Mouse (Mus musculus) limb, embryonic 14.5 days (tissue): ENCODE data around the gene Egfem1. TPM values are rescaled to one million over a fixed set of nuclear protein-coding genes. Genes with fewer than 3 reads are reported as not detected.

Experiments used
- ATAC-seq: fragments of 200-750 bp; cut with Nextera tagmentation; 2 replicates; pipeline ENCODE4 v1.8.0; 2017; ENCODE audit warnings: low read depth, moderate number of reproducible peaks, moderate TSS enrichment; ENCODE audit not compliant: low FRiP score
- DNase-seq: peaks from one replicate; pipeline ENCODE4 v3.0.0-alpha.2; 2015; ENCODE audit warnings: low spot score
- H3K27ac ChIP-seq: fragments of 300-500 bp; sonication (generic); replicated peaks from 2 replicates; pipeline ENCODE4 v1.5.1; 2014; ENCODE audit warnings: low read depth, mild to moderate bottlenecking, low read length, moderate library complexity, mixed read lengths
- H3K27me3 ChIP-seq: fragments of 300-500 bp; sonication (generic); 2 replicates; pipeline ENCODE4 v1.6.1; 2014; ENCODE audit warnings: low read length, mixed read lengths; ENCODE audit not compliant: control insufficient read depth, insufficient read depth
- H3K36me3 ChIP-seq: fragments of 300-500 bp; sonication (generic); 2 replicates; pipeline ENCODE4 v1.6.1; 2014; ENCODE audit warnings: mild to moderate bottlenecking, low read length, moderate library complexity, mixed read lengths; ENCODE audit not compliant: control insufficient read depth, insufficient read depth
- H3K4me1 ChIP-seq: fragments of 300-500 bp; sonication (generic); 2 replicates; pipeline ENCODE4 v1.6.1; 2014; ENCODE audit warnings: antibody characterized with exemption, low read length, mixed read lengths; ENCODE audit not compliant: control insufficient read depth, insufficient read depth
- H3K4me2 ChIP-seq: fragments of 300-500 bp; sonication (generic); replicated peaks from 2 replicates; pipeline ENCODE4 v1.6.1; 2014; ENCODE audit warnings: low read depth, mild to moderate bottlenecking, low read length, moderate library complexity; ENCODE audit not compliant: severe bottlenecking
- H3K4me3 ChIP-seq: fragments of 300-500 bp; sonication (generic); replicated peaks from 2 replicates; pipeline ENCODE4 v1.5.1; 2014; ENCODE audit warnings: low read length
- H3K9ac ChIP-seq: fragments of 300-500 bp; sonication (generic); 2 replicates; pipeline ENCODE4 v1.6.1; 2014; ENCODE audit warnings: mild to moderate bottlenecking, low read depth, low read length, moderate library complexity; ENCODE audit not compliant: severe bottlenecking
- H3K9me3 ChIP-seq: fragments of 300-500 bp; sonication (generic); 2 replicates; pipeline ENCODE4 v1.6.1; 2016; ENCODE audit warnings: low read length; ENCODE audit not compliant: control insufficient read depth
- POLR2A ChIP-seq: fragments of 200-500 bp; IDR thresholded peaks from 2 replicates; pipeline ENCODE4 v1.8.0; 2012; ENCODE audit warnings: inconsistent platforms, mild to moderate bottlenecking, moderate library complexity, borderline replicate concordance; ENCODE audit not compliant: insufficient read depth, insufficient read length; ENCODE audit errors: extremely low read depth
- WGBS: fragments of 180-500 bp; shearing (Covaris S2); extraction: QIAGEN DNeasy Blood & Tissue Kit; methylation state at CpG from one replicate; pipeline ENCODE4 v1.1.7; 2014; 5-methylcytosine and 5-hydroxymethylcytosine counted together
- microRNA counts: library from miRNA; unstranded; fragments of <30 nt; microRNA quantifications from one replicate; lab custom pipeline; 2016
- microRNA-seq: library from miRNA; unstranded; fragments of <30 nt; microRNA quantifications from one replicate; pipeline ENCODE4, GENCODE M21; 2016
- polyA plus RNA-seq, 2 experiments: library from polyadenylated mRNA; depleted of rRNA in 1 of 2; stranded (reverse) in 1 of 2; unstranded in 1 of 2; fragments of >200 nt; fragmentation: Nextera tagmentation in 1 of 2; extraction: Ambion mirVana in 1 of 2; gene quantifications; 2 replicates each; pipeline versions ENCODE4 v1.2.1 to v1.2.3; 2012 to 2014

The Egfem1 gene
- polyA plus RNA-seq, 2 experiments = 4.5 to 8.5 TPM

- Histone ChIP-seq H3K36me3 (no peaks in the 10 kb centered on the region), H3K27ac (no peak overlapping the region), H3K4me3 (no peak overlapping the region), H3K27me3 (no peaks in the 10 kb centered on the region), H3K4me1 (peaks cover 1% of the 10 kb centered on the region; the same call in 1 of the 2 replicates), H3K4me2 (no peak overlapping the region), H3K9me3 (no peaks in the 10 kb centered on the region), H3K9ac (no peak overlapping the region)
- 29% methylated on average over 5 of the region's 5 CpGs for WGBS
- DNase-seq (peak; percentile 81), ATAC-seq (no peak)
- no peak for TF ChIP-seq POLR2A
Measured at GRCm38 (mm10) chr3:29739292-29739691, 657.5 kb downstream of the Egfem1 start.

MicroRNAs encoded within 50 kb of the gene (microRNA counts, 519-probe panel; counts per million panel counts)
- 2,057 counts per million, percentile 29 among the panel's probes with 10 or more counts for microRNA mmu-miR-551b (lab: Ali Mortazavi, UCI)

Small RNAs within 50 kb of the gene (microRNA-seq; reads per million reads assigned to microRNA genes)
- not detected for gene Mir21b
- 4.3 reads per million, percentile 12 among the genes with 10 or more reads in this experiment for gene Mir551b

Other genes with a start within 250 kb of the Egfem1 start
- gene Gm1527, start 189.4 kb upstream of the Egfem1 start, polyA plus RNA-seq (2012; rRNA removed) = not detected in 2 replicates
- gene Gm1527, start 189.4 kb upstream of the Egfem1 start, polyA plus RNA-seq (2014; fragmentation: Nextera tagmentation; extraction: Ambion mirVana) = not detected in 2 replicates